Mouse (Mus musculus) frontal cortex, adult (tissue): ENCODE results near the gene Gm20388.
A peak's percentile ranks its signal among the peaks of the same experiment; 100 is the strongest.

ENCODE experiments used
- ATAC-seq: cut with Nextera tagmentation; 2 replicates; pipeline ENCODE4 v1.9.2; 2017; ENCODE audit warnings: mild to moderate bottlenecking, moderate library complexity, mixed read lengths; ENCODE audit not compliant: low TSS enrichment

Gene Gm20388

DNA sequence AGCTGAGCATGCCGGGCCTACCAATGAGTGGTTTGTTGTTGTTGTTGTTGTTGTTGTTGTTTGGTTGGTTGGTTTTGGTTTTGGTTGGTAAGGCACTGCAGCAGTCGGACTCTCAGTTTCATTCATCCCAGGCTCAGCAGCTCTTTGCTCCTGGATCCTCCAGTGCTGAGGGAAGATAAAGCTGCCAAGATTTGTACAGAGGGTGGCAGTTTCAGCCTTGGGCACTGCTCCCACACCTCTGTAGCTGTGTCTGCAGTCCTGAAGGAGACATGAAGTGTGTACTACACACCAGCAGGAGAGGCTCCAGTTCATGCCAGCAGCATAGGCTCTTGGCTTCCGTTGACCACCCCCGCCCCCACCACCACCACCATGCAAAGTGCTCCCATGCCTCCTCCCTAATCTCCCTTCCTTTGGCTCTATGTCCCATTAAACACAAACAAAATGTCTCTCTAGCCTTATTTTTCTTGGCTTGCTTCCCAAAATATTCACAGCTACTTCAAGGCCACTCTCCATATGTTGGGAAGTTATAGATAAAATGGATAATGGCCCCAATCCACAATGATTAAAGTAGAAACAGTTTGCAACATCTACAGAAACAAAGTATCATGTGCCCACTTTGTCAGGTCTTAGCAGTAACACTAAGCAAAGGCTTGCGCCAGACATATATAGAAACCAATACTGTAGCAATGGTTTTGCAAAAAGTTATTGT lies 3740.9 kb downstream of the Gm20388 start:
- ATAC-seq, result no peak

DNA sequence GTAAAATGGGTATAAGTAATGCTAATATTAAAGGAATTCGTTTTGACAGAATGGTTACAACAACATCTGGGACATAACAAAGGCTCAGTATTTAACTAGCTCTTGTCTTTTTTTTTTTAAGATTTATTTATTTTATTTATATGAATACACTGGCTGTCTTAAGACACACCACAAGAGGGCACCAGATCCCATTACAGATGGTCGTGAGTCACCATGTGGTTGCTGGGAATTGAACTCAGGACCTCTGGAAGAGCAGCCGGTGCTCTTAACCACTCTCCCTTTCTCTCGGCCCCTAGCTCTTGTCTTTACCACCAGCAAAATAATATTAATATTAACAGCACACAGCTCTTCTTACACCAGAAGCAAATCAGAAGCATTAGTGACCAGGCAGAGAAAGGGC lies 3742.0 kb downstream of the Gm20388 start:
- no peak for ATAC-seq

DNA sequence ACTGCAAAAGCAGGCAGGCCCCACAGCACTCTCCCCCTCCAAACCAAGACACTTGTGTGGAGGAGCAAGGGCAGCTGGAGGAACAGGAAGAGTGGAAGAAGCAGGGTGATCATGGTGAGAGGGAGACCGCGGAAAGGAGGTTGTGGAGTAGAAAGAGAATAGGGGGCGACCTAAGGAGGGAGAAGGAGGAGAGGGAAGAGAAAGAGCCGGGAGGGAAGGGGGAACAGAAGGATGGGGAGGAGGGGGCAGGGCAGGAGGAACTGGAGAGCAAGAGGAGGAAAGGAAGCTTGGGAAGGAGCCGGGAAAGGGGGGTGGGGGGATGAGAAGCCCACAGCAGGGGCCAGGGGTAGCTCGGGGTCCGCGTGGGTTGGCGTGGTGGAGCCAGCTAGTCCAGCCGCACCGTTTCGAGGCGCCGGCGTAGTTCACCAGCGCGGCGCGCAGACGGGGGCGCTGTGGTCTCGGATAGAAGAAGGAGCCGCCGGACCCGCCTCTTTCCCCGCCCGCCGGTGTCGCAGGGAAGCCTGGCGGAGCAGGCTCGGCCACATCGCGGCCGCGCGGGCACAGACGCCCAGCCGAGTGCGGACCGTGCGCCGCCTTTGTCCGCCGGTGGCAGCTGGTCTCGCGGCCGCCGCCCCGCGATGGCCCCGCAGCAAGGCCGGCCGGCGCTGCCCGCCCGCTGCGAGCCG lies 3742.8 kb downstream of the Gm20388 start, which contains the start of gene Rhou:
Gene Rhou (plus strand): TSS at position 622 of the 686 bp plus-strand sequence.
- ATAC-seq, result peak; percentile 90

DNA sequence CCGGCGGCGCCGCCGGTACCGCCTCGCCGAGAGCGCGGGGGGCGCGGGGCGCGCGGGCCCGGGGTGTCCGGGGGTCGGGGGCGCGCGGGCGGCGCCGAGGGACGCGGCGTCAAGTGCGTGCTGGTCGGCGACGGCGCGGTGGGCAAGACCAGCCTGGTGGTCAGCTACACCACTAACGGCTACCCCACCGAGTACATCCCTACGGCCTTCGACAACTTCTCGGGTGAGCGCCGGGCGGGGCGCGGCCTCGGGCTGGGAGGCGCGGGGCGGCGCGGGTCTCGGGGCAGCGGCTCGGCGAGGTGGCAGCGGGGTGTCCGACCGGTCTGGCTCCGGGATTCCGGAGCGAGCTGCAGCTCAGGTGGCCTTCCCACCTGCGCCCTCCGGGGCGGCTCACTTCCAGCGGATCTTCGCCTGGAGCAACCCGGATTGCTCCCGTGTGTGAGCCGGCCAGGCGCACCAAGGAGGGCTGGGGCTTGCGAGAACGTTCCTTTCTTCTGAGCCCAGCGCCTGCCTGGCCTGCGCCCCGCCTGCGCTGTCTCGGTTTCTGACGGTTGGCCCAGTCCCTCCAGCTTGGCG lies 3743.4 kb downstream of the Gm20388 start:
- peak; percentile 54 for ATAC-seq

DNA sequence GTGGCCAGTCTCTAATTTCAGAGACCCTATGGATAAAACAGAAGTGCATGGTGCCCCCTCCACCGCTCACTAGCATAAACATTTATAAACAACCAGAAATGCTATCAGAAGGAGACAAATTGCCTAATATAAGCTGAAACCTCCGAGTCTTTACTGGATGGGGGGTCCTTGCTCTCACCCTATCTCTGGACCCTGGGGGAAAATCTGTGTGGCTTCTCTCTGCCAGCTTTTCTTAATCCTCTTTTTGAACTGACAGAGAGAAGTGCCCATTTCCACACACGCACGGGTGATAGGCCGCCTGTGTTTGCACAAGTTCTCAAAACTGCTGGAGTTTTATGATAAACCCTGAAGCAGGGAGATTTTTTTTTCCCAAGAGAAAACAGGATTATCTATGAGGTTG lies 3744.1 kb downstream of the Gm20388 start:
- no peak for ATAC-seq

DNA sequence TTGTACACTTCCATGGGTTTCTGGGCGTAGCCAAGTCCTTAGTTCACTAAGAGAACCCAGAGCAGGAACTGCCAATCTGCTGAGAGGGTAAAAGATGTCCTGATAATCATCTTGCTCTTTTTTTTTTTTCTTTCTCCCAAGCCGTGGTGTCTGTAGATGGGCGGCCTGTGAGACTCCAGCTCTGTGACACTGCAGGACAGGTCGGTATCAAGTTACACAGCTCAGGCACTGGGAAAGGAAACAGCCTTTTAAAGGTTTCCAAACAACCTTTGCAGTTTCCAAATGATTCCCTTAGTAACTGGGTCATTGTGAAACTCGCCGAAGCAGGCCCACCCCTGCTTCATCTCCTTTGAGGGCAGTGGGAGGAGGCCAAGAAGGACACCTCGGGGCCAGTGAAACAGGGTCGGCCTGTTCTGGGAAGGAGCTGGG lies 3744.7 kb downstream of the Gm20388 start:
- peak; percentile 22; the same call in 1 of the 2 replicates for ATAC-seq

DNA sequence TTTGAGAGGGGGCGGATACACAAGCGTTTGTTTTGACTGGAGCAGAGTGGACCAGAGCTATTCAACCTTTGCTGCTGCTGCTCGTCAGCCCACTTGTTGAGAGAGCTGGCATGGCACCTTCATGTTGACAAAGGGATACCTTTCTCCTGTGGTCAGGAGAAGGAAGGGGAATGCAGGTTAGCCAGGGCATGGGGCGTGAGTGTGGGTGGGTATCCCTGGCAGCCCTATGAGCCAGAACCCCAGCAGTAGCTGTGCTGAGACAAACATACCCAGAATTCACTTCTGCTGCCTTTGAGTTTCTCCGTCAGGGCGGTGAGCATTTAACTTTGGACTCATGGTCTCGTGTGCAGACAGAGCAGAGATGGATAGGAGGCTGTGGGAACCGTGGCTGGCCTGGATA lies 3747.2 kb downstream of the Gm20388 start:
- ATAC-seq, result no peak

DNA sequence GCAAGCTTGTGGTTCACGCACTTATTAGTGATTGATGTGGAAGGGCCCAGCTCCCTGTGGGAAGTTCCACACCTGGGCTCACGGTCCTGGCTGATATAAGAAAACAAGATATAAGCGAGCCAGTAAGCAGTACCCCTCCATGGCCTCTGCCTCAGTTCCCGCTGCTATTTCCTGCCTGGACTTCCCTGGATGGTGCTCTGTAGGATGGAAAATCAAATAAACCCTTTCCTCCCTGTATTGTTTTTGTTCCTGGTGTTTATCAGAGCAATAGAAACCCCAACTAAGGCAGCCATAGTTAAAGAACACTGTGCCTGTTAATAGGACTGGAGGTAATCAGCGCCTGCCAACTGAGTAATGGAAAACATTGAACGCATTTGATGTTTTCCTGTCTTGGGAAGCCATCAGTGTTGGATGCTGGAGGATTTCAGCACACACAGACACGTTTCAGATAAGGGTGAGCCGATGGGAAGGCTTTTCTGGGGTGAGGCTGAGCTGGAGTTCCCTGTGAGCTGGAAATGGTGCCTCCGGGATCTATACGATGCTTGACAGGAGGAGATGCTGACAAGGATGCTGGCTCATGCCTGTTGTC lies 3748.9 kb downstream of the Gm20388 start:
- no peak for ATAC-seq

DNA sequence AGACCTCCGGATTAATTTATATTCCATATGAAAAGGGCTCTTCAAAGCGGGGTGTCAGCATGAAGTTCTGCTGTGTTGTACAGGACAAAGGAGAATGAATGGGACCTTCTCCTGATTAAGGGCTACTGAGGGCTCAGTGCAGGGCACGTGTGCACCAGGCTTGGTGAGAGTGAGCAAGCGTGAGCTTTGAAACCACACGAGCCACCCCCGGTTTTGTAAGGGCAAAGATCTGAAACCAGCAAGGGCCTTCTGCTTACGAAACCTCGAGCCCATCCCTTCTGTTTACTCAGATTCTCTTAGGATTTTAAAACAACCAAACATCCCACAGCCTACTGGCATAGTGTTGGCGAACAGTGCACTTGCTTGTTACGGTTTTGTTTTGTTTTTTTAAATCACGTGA lies 3750.9 kb downstream of the Gm20388 start:
- ATAC-seq, result no peak

DNA sequence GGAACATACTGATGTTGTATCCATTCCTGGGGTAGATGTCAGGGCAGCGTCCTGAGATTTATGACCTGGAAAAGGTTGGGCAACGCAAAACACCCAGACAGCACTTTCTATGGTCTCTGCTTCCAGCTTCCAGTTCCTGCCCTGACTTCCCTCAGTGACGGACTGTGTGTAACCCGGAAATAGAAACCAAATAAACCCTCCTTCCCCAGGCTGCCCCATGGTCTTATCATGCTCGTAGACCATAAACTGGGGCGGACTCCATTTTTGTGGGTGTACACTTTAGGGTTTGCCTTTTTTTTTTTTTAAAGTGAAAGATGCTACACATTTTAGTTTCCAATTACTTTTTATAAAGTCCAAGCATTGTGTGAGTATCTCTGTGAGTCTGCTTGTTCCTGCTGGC lies 3754.9 kb downstream of the Gm20388 start:
- ATAC-seq, result no peak

DNA sequence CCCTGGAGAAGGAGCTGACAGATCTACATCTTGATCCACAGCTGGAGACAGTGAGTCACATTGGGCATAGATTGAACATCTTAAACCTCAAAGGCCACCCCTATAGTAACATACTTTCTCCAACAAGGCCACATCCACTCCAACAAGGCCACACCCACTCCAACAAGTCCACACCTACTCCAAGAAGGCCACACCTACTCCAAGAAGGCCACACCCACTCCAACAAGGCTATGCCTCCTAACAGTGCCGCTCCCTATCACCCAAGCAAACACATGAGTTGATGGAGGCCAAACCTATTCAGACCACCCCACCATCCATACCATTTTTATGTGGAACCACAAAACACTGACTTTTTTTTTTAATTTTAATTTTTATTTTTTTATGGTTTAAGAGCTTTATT lies 3756.2 kb downstream of the Gm20388 start:
- ATAC-seq, result no peak

DNA sequence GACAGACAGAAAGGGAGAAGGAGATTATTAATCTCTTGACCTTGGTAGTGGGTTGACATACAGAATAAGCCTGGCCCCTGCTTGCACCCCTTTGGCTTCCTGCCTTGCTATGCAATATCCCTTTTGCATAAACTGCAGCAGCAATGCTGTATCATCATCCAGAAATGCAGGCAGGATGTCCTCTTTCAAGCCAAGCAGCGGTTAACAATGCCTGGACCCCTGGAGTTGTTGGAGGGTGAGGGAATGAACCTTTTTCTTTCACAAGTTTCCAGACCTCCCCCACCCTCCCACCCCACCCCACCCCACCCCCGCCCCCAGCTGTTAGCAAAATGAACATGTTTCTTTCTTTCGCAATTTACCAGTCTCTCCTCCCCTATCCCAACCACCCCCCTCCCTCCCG lies 3758.0 kb downstream of the Gm20388 start:
- no peak for ATAC-seq

DNA sequence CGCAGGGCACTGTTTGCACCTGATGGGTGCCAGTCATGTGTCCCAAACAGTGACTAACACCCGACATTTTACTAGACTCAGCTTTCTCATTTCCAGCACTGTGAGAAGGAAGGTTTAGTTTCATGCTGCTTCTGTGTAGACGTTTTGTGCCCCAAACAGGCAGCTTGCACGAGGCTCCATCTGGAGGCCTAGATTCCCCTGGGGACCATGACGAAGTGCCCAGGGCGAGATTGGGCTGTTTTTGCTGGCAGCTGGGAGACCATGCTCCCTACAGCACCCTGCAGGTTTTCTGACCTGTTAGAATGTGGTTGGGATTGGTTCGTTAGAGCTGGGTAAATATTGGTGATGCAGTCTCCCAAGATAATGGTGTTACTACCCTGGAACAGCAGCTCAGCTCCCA lies 3760.1 kb downstream of the Gm20388 start:
- ATAC-seq, result no peak; the same call in 1 of the 2 replicates

DNA sequence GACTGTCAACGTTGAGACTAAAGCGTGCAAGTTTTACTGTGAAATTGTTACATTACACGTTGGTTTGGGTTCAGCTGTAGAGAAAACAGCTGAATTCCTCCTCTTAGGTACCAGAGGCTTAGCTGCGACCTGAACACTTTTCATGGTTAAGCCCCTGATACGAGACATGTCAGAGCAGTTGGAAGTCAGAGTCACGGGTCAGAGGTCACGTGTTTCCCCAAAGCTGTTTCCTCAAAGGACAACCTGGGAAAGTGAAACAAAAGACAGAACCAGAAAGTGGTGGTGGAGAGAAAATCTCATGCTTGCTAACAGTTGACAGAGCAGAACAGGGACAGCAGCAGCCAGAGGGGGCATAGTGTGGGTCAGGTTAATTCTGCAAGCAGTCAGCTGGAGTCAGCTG lies 3760.8 kb downstream of the Gm20388 start:
- ATAC-seq, result no peak

DNA sequence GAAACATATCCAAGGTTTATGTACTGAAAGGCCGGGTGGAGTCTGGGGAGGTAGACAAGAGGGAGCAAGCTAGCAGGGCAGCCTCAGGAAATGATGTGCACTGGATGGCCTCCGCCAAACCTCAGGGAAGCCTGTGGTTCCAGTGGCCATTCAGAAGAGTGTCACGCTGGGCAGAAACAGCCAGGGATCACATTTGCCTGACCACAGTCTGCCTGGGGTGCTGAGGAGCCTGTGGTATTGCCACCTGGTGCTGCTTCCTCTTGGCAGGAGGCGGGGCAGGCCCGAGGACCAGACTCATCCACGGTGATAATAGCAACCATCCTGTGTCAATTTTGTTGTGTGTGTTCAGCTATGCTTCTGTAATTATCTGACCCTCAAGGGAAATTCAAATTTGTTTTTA lies 3762.0 kb downstream of the Gm20388 start:
- no peak for ATAC-seq

DNA sequence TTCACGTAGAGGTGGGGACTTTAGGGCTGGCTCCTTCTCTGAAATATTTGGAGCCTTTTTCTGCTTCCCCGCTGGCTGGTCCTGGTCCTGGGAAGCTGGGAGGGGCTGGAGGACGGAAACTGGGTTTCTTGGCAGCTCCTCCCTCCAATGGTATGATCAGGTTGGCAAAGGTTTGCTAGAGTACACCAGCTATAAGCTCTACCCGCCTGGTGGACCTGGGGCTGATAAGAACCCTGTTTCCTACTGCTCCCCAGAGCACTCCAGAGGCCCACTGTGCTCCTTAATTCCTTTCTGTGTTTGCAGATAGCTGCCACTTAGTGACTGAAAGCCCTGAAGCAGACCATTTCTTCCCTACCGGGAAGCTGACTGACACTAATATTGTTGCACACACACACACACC lies 3765.0 kb downstream of the Gm20388 start:
- no peak for ATAC-seq

DNA sequence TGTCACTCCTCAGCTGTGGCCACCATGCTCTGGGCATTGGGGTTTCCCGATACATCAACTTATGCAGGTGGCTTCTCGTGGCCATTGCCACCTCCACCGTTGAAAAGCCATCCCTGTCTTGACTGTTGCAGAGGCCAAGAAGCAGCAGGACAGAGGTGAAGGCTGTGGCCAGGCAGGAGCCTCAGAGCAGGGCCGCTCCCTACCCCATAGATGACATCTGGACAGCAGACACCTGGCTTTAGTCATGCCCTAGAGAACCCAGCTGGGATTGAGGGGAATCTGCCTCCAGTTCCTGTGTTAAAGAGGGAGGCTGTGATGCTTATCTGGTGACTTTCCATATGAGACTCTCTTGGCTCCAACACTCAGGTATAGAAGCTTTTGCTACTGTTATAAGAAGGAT lies 3767.7 kb downstream of the Gm20388 start:
- ATAC-seq, result no peak

DNA sequence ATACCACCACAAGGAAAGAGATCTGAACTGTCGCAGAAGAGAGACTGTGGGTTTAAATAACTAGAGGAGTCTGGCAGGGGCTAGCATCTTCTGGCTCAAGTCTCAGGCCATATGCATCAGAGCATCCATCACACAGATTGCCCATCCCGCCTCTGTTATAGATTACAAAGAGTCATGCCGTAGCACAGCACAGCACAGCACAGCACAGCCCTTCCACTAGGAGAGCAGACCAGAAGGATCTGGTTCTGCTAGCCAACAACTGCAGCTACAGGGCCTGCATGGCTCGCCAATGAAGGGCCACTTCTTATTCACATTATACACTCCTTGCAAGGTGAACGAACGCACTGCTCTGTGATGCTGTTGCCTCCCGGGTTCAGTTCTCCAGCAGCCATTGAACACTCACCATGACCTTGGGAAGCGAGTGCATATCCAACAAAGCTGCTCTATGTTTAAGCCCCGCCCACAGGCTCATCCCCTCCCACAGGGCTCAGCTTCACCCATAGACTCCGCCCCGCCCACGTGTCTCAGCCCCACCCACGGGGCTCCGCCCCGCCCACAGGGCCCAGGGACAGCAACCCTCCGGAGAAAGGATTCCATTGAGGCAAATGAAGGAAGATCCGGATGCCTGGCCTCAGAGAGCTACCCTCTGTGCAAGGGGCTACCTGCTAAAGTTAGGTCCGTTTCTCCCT lies 3771.6 kb downstream of the Gm20388 start:
- ATAC-seq, result no peak

DNA sequence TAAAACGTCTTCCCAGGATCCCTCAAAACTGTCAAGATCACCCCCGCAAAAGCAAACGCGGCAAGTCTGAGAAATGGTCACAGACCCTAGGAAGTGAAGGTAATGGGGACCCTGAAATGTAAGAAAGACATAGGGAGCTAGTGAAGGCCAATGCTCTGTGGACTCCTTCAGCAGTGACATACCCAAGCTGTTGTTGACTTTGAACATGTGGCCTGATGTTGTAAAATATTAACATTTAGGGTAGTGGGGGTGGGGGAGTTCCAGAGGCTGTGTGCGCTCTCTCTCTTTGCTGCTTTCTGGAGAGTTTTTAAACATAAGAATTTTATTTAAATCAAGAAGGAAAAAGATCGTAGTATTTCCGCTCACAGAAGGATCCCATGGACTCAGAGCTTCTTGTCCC lies 3772.7 kb downstream of the Gm20388 start:
- ATAC-seq, result no peak

DNA sequence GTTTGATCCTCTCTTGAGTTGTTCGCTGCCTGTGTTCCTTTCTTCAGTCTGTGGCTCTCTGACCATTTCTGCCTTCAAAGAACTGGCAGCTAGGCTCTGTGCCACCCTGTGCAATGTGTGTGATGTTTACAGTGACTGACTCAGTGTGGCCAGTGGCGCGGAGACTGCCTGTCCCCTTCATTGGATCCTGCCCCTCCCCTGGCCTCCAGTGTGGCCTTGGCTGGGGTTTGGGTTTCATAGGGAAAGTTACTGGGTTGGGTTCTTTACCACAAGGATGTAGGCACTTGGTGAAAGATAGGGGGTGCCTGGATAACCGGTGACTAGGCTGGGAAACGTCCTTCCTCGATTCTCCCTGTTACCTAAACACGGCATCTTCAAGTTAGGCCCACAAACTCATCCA lies 3774.2 kb downstream of the Gm20388 start:
- ATAC-seq, result no peak

DNA sequence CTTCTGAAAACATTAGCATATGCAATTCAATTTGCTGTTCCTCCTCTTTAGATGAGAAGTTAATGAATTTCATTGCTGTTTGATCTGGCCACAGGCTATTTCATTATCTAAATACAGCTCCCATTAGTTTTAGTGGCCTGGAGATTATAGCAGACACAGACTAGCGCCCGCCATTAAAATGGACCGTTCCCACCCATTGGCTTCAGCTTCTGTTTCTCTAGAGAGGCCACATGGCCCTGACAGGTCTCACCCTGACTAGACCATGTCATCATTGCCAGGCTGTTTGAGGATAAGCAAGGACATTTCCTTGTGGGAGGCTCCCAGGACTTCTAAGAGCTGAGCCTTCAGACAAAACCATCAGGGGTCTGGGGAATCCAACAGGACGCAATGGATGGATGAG lies 3774.8 kb downstream of the Gm20388 start:
- no peak for ATAC-seq

DNA sequence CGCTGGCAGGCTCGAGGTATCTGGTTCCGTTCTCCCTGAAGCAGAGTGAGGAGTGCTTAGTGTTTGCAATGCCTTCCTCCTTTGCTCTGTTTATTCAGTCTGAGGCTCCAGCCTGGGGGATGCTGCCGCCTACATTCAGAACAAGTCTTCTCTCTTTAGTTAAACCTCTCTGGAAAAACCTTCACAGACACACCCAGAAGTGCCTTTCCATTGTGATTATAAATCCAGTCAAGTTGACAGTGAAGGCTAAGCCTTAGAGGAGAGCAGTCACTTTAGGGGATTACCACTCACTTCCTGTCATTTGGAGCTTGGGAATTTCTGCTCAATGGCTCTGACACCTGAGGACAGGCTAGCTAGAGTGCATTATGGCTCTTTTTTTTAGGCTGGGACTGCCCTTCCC lies 3777.2 kb downstream of the Gm20388 start:
- peak; percentile 67 for ATAC-seq
